Mouse (Mus musculus) megakaryocyte-erythroid progenitor cell, adult 5-6 weeks (primary cell): ENCODE results near the gene Rcbtb2. TPM values are rescaled to one million over a fixed set of nuclear protein-coding genes. Genes with fewer than 3 reads are reported as not detected.
"Not testable (repeated sequence)": the region's sequence is repeated elsewhere in the genome, so short reads cannot be mapped to it uniquely, and the experiment has no call there.

ENCODE experiments used
- ATAC-seq: replicated peaks from 2 replicates; pipeline ENCODE4 v1.8.0; 2016; ENCODE audit warnings: mild to moderate bottlenecking, inconsistent platforms; ENCODE audit not compliant: severe bottlenecking, poor library complexity, low FRiP score, low TSS enrichment
- total RNA-seq, 2 experiments: library from RNA; stranded (forward) in 1 of 2; stranded (reverse) in 1 of 2; fragments of 200-1000, 215-1000 nt in 1 of 2; fragments of >200 nt in 1 of 2; fragmentation: Nextera tagmentation in 1 of 2; gene quantifications; 2 replicates each; pipeline ENCODE4 v1.2.3; 2014 to 2017

Gene Rcbtb2
- total RNA-seq, 2 experiments from 2014 or later = 20.5 to 26.2 TPM

- ATAC-seq = peak; percentile 79
These were observed 10.5 kb upstream of the Rcbtb2 start for GRCm38 (mm10) chr14:73112186-73112840.

GRCm38 (mm10) chr14:73114952-73115351 is 7.9 kb upstream of the Rcbtb2 start:
- not testable (repeated sequence) for ATAC-seq

GRCm38 (mm10) chr14:73116301-73116700 is 6.5 kb upstream of the Rcbtb2 start:
- ATAC-seq = no peak

GRCm38 (mm10) chr14:73116938-73117337 is 5.9 kb upstream of the Rcbtb2 start:
- peak; percentile 58; the same call in 1 of the 2 replicates for ATAC-seq

GRCm38 (mm10) chr14:73117411-73118392 is 5.1 kb upstream of the Rcbtb2 start:
- no peak for ATAC-seq

GRCm38 (mm10) chr14:73118482-73119347 is 4.1 kb upstream of the Rcbtb2 start:
- no peak for ATAC-seq

- no peak for ATAC-seq
These were observed 3.4 kb upstream of the Rcbtb2 start for GRCm38 (mm10) chr14:73119459-73119858.

- no peak for ATAC-seq
These were observed 2.9 kb upstream of the Rcbtb2 start for GRCm38 (mm10) chr14:73119966-73120365.

- no peak for ATAC-seq
These were observed 470 bp upstream of the Rcbtb2 start for GRCm38 (mm10) chr14:73122211-73122922.

GRCm38 (mm10) chr14:73123381-73123780 is 544 bp downstream of the Rcbtb2 start:
- no peak for ATAC-seq

- ATAC-seq = peak; percentile 92
These were observed 949 bp downstream of the Rcbtb2 start for GRCm38 (mm10) chr14:73123786-73124185.

- no peak for ATAC-seq
These were observed 7.7 kb downstream of the Rcbtb2 start for GRCm38 (mm10) chr14:73130519-73130918.

- no peak for ATAC-seq
These were observed 9.1 kb downstream of the Rcbtb2 start for GRCm38 (mm10) chr14:73131856-73132410.

GRCm38 (mm10) chr14:73132731-73133130 is 9.9 kb downstream of the Rcbtb2 start:
- no peak for ATAC-seq

GRCm38 (mm10) chr14:73137234-73137633 is 14.4 kb downstream of the Rcbtb2 start:
- no peak for ATAC-seq

- no peak for ATAC-seq
These were observed 15.6 kb downstream of the Rcbtb2 start for GRCm38 (mm10) chr14:73138483-73138882.

GRCm38 (mm10) chr14:73139866-73140265 is 17.0 kb downstream of the Rcbtb2 start:
- no peak for ATAC-seq

GRCm38 (mm10) chr14:73141800-73142199 is 19.0 kb downstream of the Rcbtb2 start:
- ATAC-seq = no peak
